9 mouse cellular contexts compared by ENCODE assay signal in genomic region chr11:86949951-86950441, GRCm38 (mm10). TPM values are rescaled to one million over a fixed set of nuclear protein-coding genes. Genes with fewer than 3 reads are reported as not detected.
DNase-seq lines count a peak whose midpoint lies in the region; ATAC-seq and TF ChIP-seq lines count a peak whose summit lies in the region.
"Had no signal": no experiment of that assay in that cellular context is flagged by ENCODE, and none has a peak within 500 bp of the region (broad histone marks: within the 10 kb centered on the region; RNA-seq: fewer than 3 reads in every experiment).

No protein-coding gene starts in this region.

- TF ChIP-seq CTCF in kidney, postnatal 0 days (IDR thresholded peaks at IDR 0.05; ENCODE audit: low read depth), result no peak

- H3K4me1 ChIP-seq in kidney, postnatal 0 days (replicated peaks; ENCODE audit: insufficient read depth, low read length), result peaks cover 22% of the 10 kb centered on the region
- H3K4me1 ChIP-seq in heart, embryonic 15.5 days (replicated peaks), result peaks cover 62% of the 10 kb centered on the region
- H3K4me1 ChIP-seq in limb, embryonic 10.5 days, result peaks cover 35% of the 10 kb centered on the region

- no peaks in the 10 kb centered on the region for H3K9me3 ChIP-seq in kidney, postnatal 0 days (replicated peaks; ENCODE audit: low read length)
- no peaks in the 10 kb centered on the region for H3K9me3 ChIP-seq in heart, embryonic 15.5 days (replicated peaks)
- H3K9me3 ChIP-seq in limb, embryonic 10.5 days (replicated peaks), result no peaks in the 10 kb centered on the region
- H3K9me3 ChIP-seq: midbrain, embryonic 12.5 days had no signal

- 68% methylated on average over 9 of the region's 9 CpGs for WGBS in kidney, postnatal 0 days
- 34% methylated on average over 9 of the region's 9 CpGs for WGBS in heart, embryonic 15.5 days
- WGBS in limb, embryonic 10.5 days, result 89% methylated on average over 9 of the region's 9 CpGs

- no peaks in the 10 kb centered on the region for H3K27me3 ChIP-seq in kidney, postnatal 0 days (ENCODE audit: insufficient read depth, low read length)
- no peaks in the 10 kb centered on the region for H3K27me3 ChIP-seq in heart, embryonic 15.5 days
- H3K27me3 ChIP-seq in limb, embryonic 10.5 days (ENCODE audit: low read depth, poor library complexity, severe bottlenecking), result no peaks in the 10 kb centered on the region
- H3K27me3 ChIP-seq: midbrain, embryonic 12.5 days had no signal

- no peak for DNase-seq in kidney, postnatal 0 days (ENCODE audit: low spot score)
- DNase-seq in kidney, adult 11 months, result no peak
- peak; percentile 78 to 80 for DNase-seq in cerebellum, postnatal 36 days
- DNase-seq in limb, embryonic 10.5 days (ENCODE audit: low spot score), result no peak
- no peak for DNase-seq in thymus, postnatal 0 days (ENCODE audit: low spot score)
- DNase-seq in left cerebral cortex, adult 11 months (ENCODE audit: low spot score), result no peak
- DNase-seq in thymus, adult 18-20 months, result no peak

- H3K9ac ChIP-seq in kidney, postnatal 0 days (ENCODE audit: low read depth, low read length), result no peak overlapping the region
- H3K9ac ChIP-seq in heart, embryonic 15.5 days, result 0 out of 2 replicates have a peak overlapping the region, but pooled peaks have one; percentile 16
- H3K9ac ChIP-seq: midbrain, embryonic 12.5 days had no signal

- no peak overlapping the region for H3K4me2 ChIP-seq in kidney, postnatal 0 days (ENCODE audit: low read length)
- H3K4me2 ChIP-seq in heart, embryonic 15.5 days, result no peak overlapping the region
- H3K4me2 ChIP-seq: midbrain, embryonic 12.5 days had no signal

- H3K4me3 ChIP-seq in kidney, postnatal 0 days (replicated peaks; ENCODE audit: low read depth, low read length), result no peak overlapping the region
- no peak overlapping the region for H3K4me3 ChIP-seq in heart, embryonic 15.5 days
- no peak overlapping the region for H3K4me3 ChIP-seq in limb, embryonic 10.5 days
- H3K4me3 ChIP-seq: midbrain, embryonic 12.5 days had no signal

- no peak for ATAC-seq in kidney, postnatal 0 days (replicated peaks; ENCODE audit: low FRiP score, low read depth)
- ATAC-seq in heart, embryonic 15.5 days (replicated peaks; ENCODE audit: insufficient number of reproducible peaks, insufficient read depth, low FRiP score, low read depth), result peak; percentile 59

- H3K27ac ChIP-seq in kidney, postnatal 0 days, result peak overlapping the region; percentile 36; the same call in 1 of the 2 replicates
- peak overlapping the region; percentile 79 for H3K27ac ChIP-seq in heart, embryonic 15.5 days
- peak overlapping the region; percentile 19; the same call in 1 of the 2 replicates for H3K27ac ChIP-seq in limb, embryonic 10.5 days

- H3K36me3 ChIP-seq in kidney, postnatal 0 days (ENCODE audit: insufficient read depth, low read length), result no peaks in the 10 kb centered on the region; the same call in 1 of the 2 replicates
- 0 out of 2 replicates have a peak, but pooled peaks cover 3% of the 10 kb centered on the region for H3K36me3 ChIP-seq in heart, embryonic 15.5 days
- no peaks in the 10 kb centered on the region for H3K36me3 ChIP-seq in limb, embryonic 10.5 days
- H3K36me3 ChIP-seq: midbrain, embryonic 12.5 days had no signal

RNA-seq across cellular contexts. Expression of gene Ypel2, which starts 43.5 kb away (rescaled TPM):
- 10.6 and 11.1 TPM in 2 replicates for polyA plus RNA-seq in kidney, postnatal 0 days (2015; fragmentation: Nextera tagmentation; extraction: Ambion mirVana)
- polyA plus RNA-seq in heart, embryonic 15.5 days (2015; fragmentation: Nextera tagmentation; extraction: Ambion mirVana), result 20.8 and 23.1 TPM in 2 replicates
- 3.0 and 5.5 TPM in 2 replicates for polyA plus RNA-seq in limb, embryonic 10.5 days (2016; fragmentation: Nextera tagmentation; extraction: Ambion mirVana)
- polyA plus RNA-seq in thymus, postnatal 0 days (2015; fragmentation: Nextera tagmentation; extraction: Ambion mirVana), result 9.5 and 9.6 TPM in 2 replicates

Comparison
In these comparisons a context has a peak if more than half of its experiments do, and no peak if none do; other contexts are left out.
1. DNase-seq: peak in cerebellum, postnatal 36 days (2 of 2); none in kidney, postnatal 0 days (single experiment), kidney, adult 11 months (single experiment), limb, embryonic 10.5 days (single experiment), thymus, postnatal 0 days (single experiment), left cerebral cortex, adult 11 months (single experiment) and thymus, adult 18-20 months (0 of 2).
2. H3K27ac ChIP-seq: peak in every context shown above with its lines; median percentile 79 in heart, embryonic 15.5 days; 36 in kidney, postnatal 0 days; 19 in limb, embryonic 10.5 days.